Mouse (Mus musculus): ENCODE measurements around the gene Gm17577. TPM values are rescaled to one million over a fixed set of nuclear protein-coding genes. Genes with fewer than 3 reads are reported as not detected.
"Not testable (repeated sequence)": the region's sequence is repeated elsewhere in the genome, so short reads cannot be mapped to it uniquely, and the experiment has no call there.

Gm17577 gene
- not detected in 2 replicates for polyA plus RNA-seq (2015; fragmentation: Nextera tagmentation; extraction: Ambion mirVana)

- no CpG with 5 or more reads among the region's 3 CpGs for WGBS
- not testable (repeated sequence) for H3K27ac ChIP-seq (ENCODE audit: low read depth, low read length); H3K4me3 ChIP-seq (ENCODE audit: low read length); H3K36me3 ChIP-seq (ENCODE audit: control insufficient read depth, insufficient read depth, low read length); H3K9me3 ChIP-seq (ENCODE audit: control insufficient read depth, low read length); H3K4me2 ChIP-seq (ENCODE audit: low read length); ATAC-seq; H3K9ac ChIP-seq (ENCODE audit: low read depth, low read length); H3K4me1 ChIP-seq (ENCODE audit: control insufficient read depth, insufficient read depth, low read depth, low read length); H3K27me3 ChIP-seq (replicated peaks; ENCODE audit: control insufficient read depth, insufficient read depth, low read length)
Observed at GRCm38 (mm10) chrX:123246807-123247206, at the start of gene Gm17577. TSS of gene Gm17577 (minus strand) at chrX:123246907.

GRCm38 (mm10) chrX:123222381-123222780 is 24.3 kb downstream of the Gm17577 start, which contains the start of gene Srsx:
TSS of gene Srsx (minus strand) at chrX:123222481.
- H3K4me1 ChIP-seq (ENCODE audit: control insufficient read depth, insufficient read depth, low read depth, low read length); H3K36me3 ChIP-seq (ENCODE audit: control insufficient read depth, insufficient read depth, low read length); H3K27ac ChIP-seq (ENCODE audit: low read depth, low read length); H3K4me2 ChIP-seq (ENCODE audit: low read length); H3K4me3 ChIP-seq (ENCODE audit: low read length); H3K9ac ChIP-seq (ENCODE audit: low read depth, low read length); H3K27me3 ChIP-seq (replicated peaks; ENCODE audit: control insufficient read depth, insufficient read depth, low read length); ATAC-seq; H3K9me3 ChIP-seq (ENCODE audit: control insufficient read depth, low read length): not testable (repeated sequence)
- WGBS = no CpG with 5 or more reads among the region's 1 CpGs

Other genes starting within 250 kb of the Gm17577 start
- gene Gm17521, start 217.2 kb downstream of the Gm17577 start, polyA plus RNA-seq (2015; fragmentation: Nextera tagmentation; extraction: Ambion mirVana) = not detected in 2 replicates
- gene Cldn34c1, start 143.4 kb downstream of the Gm17577 start, polyA plus RNA-seq (2015; fragmentation: Nextera tagmentation; extraction: Ambion mirVana) = 28.7 and 29.3 TPM in 2 replicates
- gene Srsx, start 24.4 kb downstream of the Gm17577 start, polyA plus RNA-seq (2015; fragmentation: Nextera tagmentation; extraction: Ambion mirVana) = not detected in 2 replicates